In genomic region chr10:62843787-62844491, GRCm38 (mm10) we compare ENCODE assay signal across 9 mouse cellular contexts. TPM values are rescaled to one million over a fixed set of nuclear protein-coding genes. Genes with fewer than 3 reads are reported as not detected.
DNase-seq lines count a peak whose midpoint lies in the region; ATAC-seq lines count a peak whose summit lies in the region.
"Had no signal": no experiment of that assay in that cellular context is flagged by ENCODE, and none has a peak within 500 bp of the region (broad histone marks: within the 10 kb centered on the region; RNA-seq: fewer than 3 reads in every experiment).

No protein-coding gene starts in this region.

- no peaks in the 10 kb centered on the region for H3K9me3 ChIP-seq in stomach, embryonic 15.5 days

- WGBS in stomach, embryonic 15.5 days, result 38% methylated on average over 9 of the region's 9 CpGs

- H3K4me3 ChIP-seq in stomach, embryonic 15.5 days (replicated peaks), result no peak overlapping the region

- intact Hi-C loops in left cerebral cortex, postnatal 4 days (cut with DNase I), result no loop called here

- ATAC-seq in stomach, embryonic 15.5 days (ENCODE audit: insufficient read depth, low FRiP score, low read depth), result peak; percentile 56

- peak overlapping the region; percentile 11; the same call in 1 of the 2 replicates for H3K27ac ChIP-seq in stomach, embryonic 15.5 days

- H3K9ac ChIP-seq in stomach, embryonic 15.5 days, result no peak overlapping the region

- H3K27me3 ChIP-seq in stomach, embryonic 15.5 days (replicated peaks), result no peaks in the 10 kb centered on the region

- H3K36me3 ChIP-seq in stomach, embryonic 15.5 days, result peaks cover 12% of the 10 kb centered on the region

- H3K4me1 ChIP-seq in stomach, embryonic 15.5 days, result peaks cover 6% of the 10 kb centered on the region; the same call in 1 of the 2 replicates

- DNase-seq in adrenal gland, adult (ENCODE audit: inconsistent age in 2 of 2, low spot score in 1 of 2), result peak; percentile 56 to 84
- DNase-seq in adrenal gland, postnatal 4 days (ENCODE audit: low spot score in 2 of 2), result no peak
- DNase-seq in heart, adult 8-10 months (ENCODE audit: low spot score), result peak; percentile 38
- peak; percentile 77 for DNase-seq in kidney, postnatal 14 days
- no peak for DNase-seq in layer of hippocampus, adult 18-20 months (ENCODE audit: low spot score in 2 of 2)
- no peak for DNase-seq in left cerebral cortex, postnatal 4 days
- no peak for DNase-seq in frontal cortex, postnatal 36 days (ENCODE audit: low spot score in 2 of 2)
- DNase-seq: cerebellum, adult 8-10 months had no signal

- H3K4me2 ChIP-seq in stomach, embryonic 15.5 days, result no peak overlapping the region; the same call in 1 of the 2 replicates

RNA-seq across cellular contexts. Expression of gene Ccar1, which starts 51.9 kb away (rescaled TPM):
- total RNA-seq in adrenal gland, postnatal 4 days (2021), result 10 to 100 TPM; 89.8 to 93.2 TPM
- total RNA-seq in heart, adult 8-10 months (2022), result 10 to 100 TPM; 43.1 to 52.2 (median 47.1) TPM
- 100 and 115 TPM in 2 replicates for polyA plus RNA-seq in stomach, embryonic 15.5 days (2015; fragmentation: Nextera tagmentation; extraction: Ambion mirVana)
- 10 to 100 TPM; 54.4 to 56.6 TPM for total RNA-seq in layer of hippocampus, adult 18-20 months (2021)
- 10 to 100 TPM; 88.1 to 90.3 TPM for total RNA-seq in left cerebral cortex, postnatal 4 days (2021)

Comparison
In these comparisons a context has a peak if more than half of its experiments do, and no peak if none do; other contexts are left out.
1. DNase-seq: peak in adrenal gland, adult (2 of 2), heart, adult 8-10 months (single experiment) and kidney, postnatal 14 days (single experiment); none in adrenal gland, postnatal 4 days (0 of 2), layer of hippocampus, adult 18-20 months (0 of 2), left cerebral cortex, postnatal 4 days (single experiment) and frontal cortex, postnatal 36 days (0 of 2).